Mouse (Mus musculus): ENCODE results near the gene Ccr10. TPM values are rescaled to one million over a fixed set of nuclear protein-coding genes. Genes with fewer than 3 reads are reported as not detected.
A peak's percentile ranks its signal among the peaks of the same experiment; 100 is the strongest.

The Ccr10 gene
- polyA plus RNA-seq, 1 experiment, result 1.0 TPM

DNA sequence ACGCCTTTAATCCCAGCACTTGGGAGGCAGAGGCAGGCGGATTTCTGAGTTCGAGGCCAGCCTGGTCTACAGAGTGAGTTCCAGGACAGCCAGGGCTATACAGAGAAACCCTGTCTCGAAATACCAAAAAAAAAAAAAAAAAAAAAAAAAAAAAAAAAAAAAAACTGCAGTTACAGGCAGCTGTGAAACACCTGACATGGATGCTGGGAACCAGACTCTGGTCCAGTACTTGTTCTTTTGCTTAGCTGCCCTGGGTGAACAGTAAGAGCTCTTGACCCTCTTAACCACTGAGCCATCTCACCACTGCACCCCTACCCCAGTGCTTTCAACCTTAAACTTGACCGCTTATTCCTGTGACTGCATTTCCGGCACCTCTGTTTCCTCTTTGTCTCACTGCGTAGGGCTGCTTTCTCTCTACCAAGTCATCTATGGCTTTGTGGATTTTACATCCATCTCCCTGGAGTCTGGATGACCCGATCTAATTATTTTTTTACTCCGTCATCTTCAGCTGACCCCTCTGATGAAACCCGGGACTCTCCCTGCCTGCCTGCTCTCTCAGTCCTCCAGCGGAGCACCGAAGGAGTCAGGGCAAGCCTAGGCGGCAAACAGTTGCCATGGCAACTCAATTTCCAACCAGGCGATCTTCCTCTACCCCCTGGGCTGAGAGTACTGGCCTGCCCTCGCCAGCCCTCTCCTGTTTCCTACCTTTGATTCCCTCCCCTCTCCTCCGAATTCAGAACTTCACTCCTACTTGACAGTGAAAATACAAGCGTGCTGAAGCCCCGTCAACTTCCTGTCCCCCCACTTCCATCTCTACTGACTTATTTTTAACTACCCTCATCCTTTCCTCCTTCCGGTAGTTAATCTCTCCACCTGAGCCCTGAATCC, 31.7 kb downstream of the Ccr10 start:
- peaks cover 4% of the 10 kb centered on the region; the same call in 1 of the 2 replicates for H3K4me1 ChIP-seq (ENCODE audit: control insufficient read depth, insufficient read depth, low read length)

GRCm38 (mm10) chr11:101142215-101142967, 32.9 kb downstream of the Ccr10 start:
- no peak for DNase-seq
- Histone ChIP-seq H3K27me3 (ENCODE audit: control insufficient read depth, insufficient read depth, low read length) (no peaks in the 10 kb centered on the region), H3K4me3 (replicated peaks; ENCODE audit: insufficient read depth, low read depth, low read length) (no peak overlapping the region), H3K27ac (ENCODE audit: insufficient read depth, low read length) (no peak overlapping the region), H3K4me1 (ENCODE audit: control insufficient read depth, insufficient read depth, low read length) (peaks cover 4% of the 10 kb centered on the region; the same call in 1 of the 2 replicates)
- 93% methylated on average over 10 of the region's 10 CpGs for WGBS
- TF ChIP-seq CTCF (IDR thresholded peaks at IDR 0.05; ENCODE audit: borderline replicate concordance, insufficient read depth, low read depth, low read length), result no peak
- TF ChIP-seq POLR2A (IDR thresholded peaks at IDR 0.05; ENCODE audit: borderline replicate concordance, insufficient read depth, low read length), result no peak

More for the DNA sequence above, 31.7 kb downstream of the Ccr10 start:
- DNase-seq, result peak; percentile 60 to 75
- no peak overlapping the region for H3K27ac ChIP-seq (ENCODE audit: insufficient read depth, low read length)
- H3K4me3 ChIP-seq (replicated peaks; ENCODE audit: insufficient read depth, low read depth, low read length), result peak overlapping the region; percentile 3
- 28% methylated on average over 19 of the region's 19 CpGs for WGBS
- no peaks in the 10 kb centered on the region for H3K27me3 ChIP-seq (ENCODE audit: control insufficient read depth, insufficient read depth, low read length)
- TF ChIP-seq POLR2A (IDR thresholded peaks at IDR 0.05; ENCODE audit: borderline replicate concordance, insufficient read depth, low read length) (no peak), CTCF (IDR thresholded peaks at IDR 0.05; ENCODE audit: borderline replicate concordance, insufficient read depth, low read depth, low read length) (no peak)

- H3K27me3 ChIP-seq (ENCODE audit: control insufficient read depth, insufficient read depth, low read length), result no peaks in the 10 kb centered on the region
- no peak overlapping the region for H3K27ac ChIP-seq (ENCODE audit: insufficient read depth, low read length)
- peaks cover 4% of the 10 kb centered on the region; the same call in 1 of the 2 replicates for H3K4me1 ChIP-seq (ENCODE audit: control insufficient read depth, insufficient read depth, low read length)
- 92% methylated on average over 8 of the region's 8 CpGs for WGBS
- TF ChIP-seq CTCF (IDR thresholded peaks at IDR 0.05; ENCODE audit: borderline replicate concordance, insufficient read depth, low read depth, low read length), result no peak
- no peak for TF ChIP-seq POLR2A (IDR thresholded peaks at IDR 0.05; ENCODE audit: borderline replicate concordance, insufficient read depth, low read length)
- no peak for DNase-seq
- no peak overlapping the region for H3K4me3 ChIP-seq (replicated peaks; ENCODE audit: insufficient read depth, low read depth, low read length)
Observed at GRCm38 (mm10) chr11:101141088-101141487, 34.2 kb downstream of the Ccr10 start.

DNA sequence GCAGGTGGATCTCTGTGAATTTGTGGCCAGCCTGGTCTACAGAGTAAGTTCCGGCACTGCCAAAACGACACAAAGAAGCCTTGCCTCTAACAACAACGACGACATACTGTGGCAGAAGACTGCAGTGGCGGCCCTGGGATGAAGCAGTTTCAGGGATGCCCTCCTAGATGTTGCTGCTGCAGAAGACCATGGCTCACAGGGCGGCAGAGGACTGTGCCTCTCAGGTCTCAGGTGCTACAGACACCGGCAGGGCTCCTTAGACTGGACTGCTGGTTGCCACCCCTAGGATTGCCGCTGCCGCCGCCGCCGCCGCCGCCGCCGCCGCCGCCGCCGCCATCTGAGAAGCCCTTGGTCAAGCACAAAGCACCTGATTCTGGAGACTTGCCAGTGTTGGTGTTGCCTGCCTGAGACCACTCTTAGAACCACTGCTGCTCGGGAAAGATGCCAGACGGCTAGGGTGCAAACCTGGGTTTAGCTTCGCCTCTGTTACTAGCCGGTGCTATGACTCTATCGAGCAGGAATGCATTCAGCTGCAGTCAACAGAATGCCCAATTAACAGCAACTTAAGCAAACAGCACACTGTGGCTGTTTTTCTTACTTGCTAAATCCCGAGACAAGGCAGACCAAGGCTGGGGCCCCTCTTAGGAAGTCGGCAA, 35.0 kb downstream of the Ccr10 start:
- Histone ChIP-seq H3K27ac (ENCODE audit: insufficient read depth, low read length) (no peak overlapping the region), H3K4me1 (ENCODE audit: control insufficient read depth, insufficient read depth, low read length) (peaks cover 4% of the 10 kb centered on the region; the same call in 1 of the 2 replicates), H3K4me3 (replicated peaks; ENCODE audit: insufficient read depth, low read depth, low read length) (peak overlapping the region; percentile 65), H3K27me3 (ENCODE audit: control insufficient read depth, insufficient read depth, low read length) (no peaks in the 10 kb centered on the region)
- TF ChIP-seq CTCF (IDR thresholded peaks at IDR 0.05; ENCODE audit: borderline replicate concordance, insufficient read depth, low read depth, low read length), result no peak
- TF ChIP-seq POLR2A (IDR thresholded peaks at IDR 0.05; ENCODE audit: borderline replicate concordance, insufficient read depth, low read length), result no peak
- 52% methylated on average over 27 of the region's 27 CpGs for WGBS
- DNase-seq, result no peak

- 37% methylated on average over 15 of the region's 15 CpGs for WGBS
- no peak for TF ChIP-seq POLR2A (IDR thresholded peaks at IDR 0.05; ENCODE audit: borderline replicate concordance, insufficient read depth, low read length)
- TF ChIP-seq CTCF (IDR thresholded peaks at IDR 0.05; ENCODE audit: borderline replicate concordance, insufficient read depth, low read depth, low read length), result no peak
- Histone ChIP-seq H3K4me1 (ENCODE audit: control insufficient read depth, insufficient read depth, low read length) (peaks cover 9% of the 10 kb centered on the region; the same call in 1 of the 2 replicates), H3K4me3 (replicated peaks; ENCODE audit: insufficient read depth, low read depth, low read length) (no peak overlapping the region), H3K27me3 (ENCODE audit: control insufficient read depth, insufficient read depth, low read length) (no peaks in the 10 kb centered on the region), H3K27ac (ENCODE audit: insufficient read depth, low read length) (no peak overlapping the region)
- DNase-seq, result no peak
Observed at GRCm38 (mm10) chr11:101138536-101139181, 36.6 kb downstream of the Ccr10 start.

DNA sequence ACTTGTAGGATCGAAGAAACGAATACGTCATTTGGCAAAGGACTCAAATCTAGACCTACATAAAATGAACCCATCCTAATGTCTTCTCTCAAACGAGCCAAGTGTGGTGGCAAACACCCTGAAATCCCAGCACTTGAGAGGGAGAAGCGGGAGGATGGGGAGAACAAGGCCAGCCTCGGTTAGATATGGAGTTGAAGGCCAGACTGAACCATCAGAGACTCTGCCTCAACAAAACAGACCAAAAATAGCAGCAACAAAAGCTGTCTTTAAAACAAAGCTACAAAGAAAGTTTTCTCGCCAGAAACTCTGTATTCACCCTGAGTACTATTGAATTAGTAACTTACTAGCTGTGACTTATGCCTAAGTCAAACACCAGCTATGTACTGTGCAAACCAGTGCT, 38.2 kb downstream of the Ccr10 start:
- DNase-seq, result no peak
- H3K4me3 ChIP-seq (replicated peaks; ENCODE audit: insufficient read depth, low read depth, low read length), result no peak overlapping the region
- no peaks in the 10 kb centered on the region for H3K27me3 ChIP-seq (ENCODE audit: control insufficient read depth, insufficient read depth, low read length)
- no peak overlapping the region for H3K27ac ChIP-seq (ENCODE audit: insufficient read depth, low read length)
- TF ChIP-seq POLR2A (IDR thresholded peaks at IDR 0.05; ENCODE audit: borderline replicate concordance, insufficient read depth, low read length) (no peak), CTCF (IDR thresholded peaks at IDR 0.05; ENCODE audit: borderline replicate concordance, insufficient read depth, low read depth, low read length) (no peak)
- H3K4me1 ChIP-seq (ENCODE audit: control insufficient read depth, insufficient read depth, low read length), result peaks cover 9% of the 10 kb centered on the region; the same call in 1 of the 2 replicates
- WGBS, result 79% methylated on average over 7 of the region's 7 CpGs

Data from cerebellum, adult 2 months (tissue).